Mouse (Mus musculus) CH12.LX (cell line): Measurements from ENCODE around the gene Kmo. TPM values are rescaled to one million over a fixed set of nuclear protein-coding genes. Genes with fewer than 3 reads are reported as not detected.

Experiments used
- DNase-seq: peaks from one replicate; pipeline ENCODE4 v3.0.0-alpha.2; 2013; ENCODE audit errors: extremely low read depth
- H3K27ac ChIP-seq: 2 replicates; pipeline ENCODE4 v1.5.1; 2012; ENCODE audit warnings: low read depth, mild to moderate bottlenecking, control low read depth, moderate library complexity; ENCODE audit not compliant: insufficient read depth
- H3K27me3 ChIP-seq: replicated peaks from 2 replicates; pipeline ENCODE3; 2012; ENCODE audit warnings: inconsistent platforms
- H3K36me3 ChIP-seq, 2 experiments: replicated peaks in 1 of 2; 2 replicates each; pipeline versions ENCODE3 to v1.6.1; 2012; ENCODE audit warnings: inconsistent platforms in 1 of 2, low read length in 1 of 2, mild to moderate bottlenecking in 1 of 2, mixed read lengths in 1 of 2, moderate library complexity in 1 of 2; ENCODE audit not compliant: control insufficient read depth in 1 of 2, insufficient read depth in 1 of 2
- H3K4me1 ChIP-seq, 2 experiments: 2 replicates each; pipeline ENCODE4 v1.6.1; 2012; ENCODE audit warnings: inconsistent platforms in 1 of 2, moderate library complexity in 1 of 2; ENCODE audit not compliant: insufficient read depth in 2 of 2, control insufficient read depth in 1 of 2
- H3K4me2 ChIP-seq: 2 replicates; pipeline ENCODE4 v1.6.1; 2012; ENCODE audit warnings: low read depth, mild to moderate bottlenecking, control low read depth; ENCODE audit not compliant: poor library complexity, insufficient read depth, severe bottlenecking
- H3K4me3 ChIP-seq, 3 experiments: fragments of 150-350 bp in 1 of 3; sonication (generic) in 1 of 3; replicated peaks in 1 of 3; 2 replicates each; pipeline versions ENCODE3 to v1.5.1; 2011 to 2012; ENCODE audit warnings: low read depth in 2 of 3, low read length in 2 of 3, mild to moderate bottlenecking in 2 of 3, moderate library complexity in 2 of 3, control low read depth in 1 of 3, improper control_type of control experiment in 1 of 3, inconsistent platforms in 1 of 3, mixed read lengths in 1 of 3; ENCODE audit not compliant: poor library complexity in 1 of 3
- H3K79me2 ChIP-seq: replicated peaks from 2 replicates; pipeline ENCODE4 v1.6.1; 2012; ENCODE audit warnings: mild to moderate bottlenecking, moderate library complexity; ENCODE audit not compliant: control insufficient read depth, poor library complexity, insufficient read depth, severe bottlenecking; ENCODE audit errors: extremely low read depth
- H3K9ac ChIP-seq: 2 replicates; pipeline ENCODE4 v1.6.1; 2012; ENCODE audit warnings: low read depth, mild to moderate bottlenecking, control low read depth, moderate library complexity; ENCODE audit not compliant: insufficient read depth
- H3K9me3 ChIP-seq: replicated peaks from 2 replicates; pipeline ENCODE3; 2012; ENCODE audit warnings: low read length, inconsistent platforms, mixed read lengths
- BHLHE40 ChIP-seq: IDR thresholded peaks from 2 replicates; pipeline ENCODE4 v1.6.1; 2011; ENCODE audit warnings: mild to moderate bottlenecking, low read depth, low read length, improper control_type of control experiment
- E2F4 ChIP-seq: IDR thresholded peaks from 2 replicates; pipeline ENCODE4 v1.6.1; 2011; ENCODE audit warnings: low read depth, low read length, improper control_type of control experiment; ENCODE audit not compliant: insufficient replicate concordance
- ELF1 ChIP-seq: IDR thresholded peaks from 2 replicates; pipeline ENCODE4 v1.6.1; 2014; ENCODE audit warnings: low read depth, mild to moderate bottlenecking, inconsistent platforms, low read length, improper control_type of control experiment
- GABPA ChIP-seq: IDR thresholded peaks from 2 replicates; pipeline ENCODE4 v1.6.1; 2012; ENCODE audit warnings: low read depth, low read length, improper control_type of control experiment, inconsistent platforms; ENCODE audit not compliant: insufficient replicate concordance
- IRF4 ChIP-seq: IDR thresholded peaks from 2 replicates; pipeline ENCODE4 v1.6.1; 2014; ENCODE audit warnings: low read depth, mild to moderate bottlenecking, inconsistent platforms, low read length, improper control_type of control experiment
- MAX ChIP-seq: IDR thresholded peaks from 2 replicates; pipeline ENCODE4 v1.6.1; 2011; ENCODE audit warnings: low read length, improper control_type of control experiment
- MYC ChIP-seq: IDR thresholded peaks from 2 replicates; pipeline ENCODE4 v1.6.1; 2011; ENCODE audit warnings: low read depth, mild to moderate bottlenecking, improper control_type of control experiment, low read length
- NRF1 ChIP-seq: IDR thresholded peaks from 2 replicates; pipeline ENCODE4 v1.6.1; 2014; ENCODE audit warnings: low read depth, mild to moderate bottlenecking, inconsistent platforms, low read length, improper control_type of control experiment, moderate library complexity
- PAX5 ChIP-seq: IDR thresholded peaks from 2 replicates; pipeline ENCODE4 v1.6.1; 2012; ENCODE audit warnings: low read length, inconsistent platforms, mixed read lengths
- SMC3 ChIP-seq: IDR thresholded peaks from 2 replicates; pipeline ENCODE4 v1.6.1; 2011; ENCODE audit warnings: low read depth, low read length, improper control_type of control experiment
- TBP ChIP-seq: conservative IDR thresholded peaks from 2 replicates; pipeline ENCODE4 v1.6.1; 2011; ENCODE audit warnings: low read depth, low read length, improper control_type of control experiment
- TCF12 ChIP-seq: IDR thresholded peaks from 2 replicates; pipeline ENCODE4 v1.6.1; 2014; ENCODE audit warnings: low read depth, mild to moderate bottlenecking, inconsistent platforms, low read length, improper control_type of control experiment
- USF1 ChIP-seq: IDR thresholded peaks from 2 replicates; pipeline ENCODE4 v1.6.1; 2014; ENCODE audit warnings: low read depth, mild to moderate bottlenecking, inconsistent platforms, low read length, improper control_type of control experiment
- ZC3H11A ChIP-seq: IDR thresholded peaks from 2 replicates; pipeline ENCODE4 v1.6.1; 2012; ENCODE audit warnings: low read depth, mild to moderate bottlenecking, inconsistent platforms, low read length, improper control_type of control experiment
- ZKSCAN1 ChIP-seq: IDR thresholded peaks from 2 replicates; pipeline ENCODE4 v1.6.1; 2012; ENCODE audit warnings: low read depth, inconsistent platforms, low read length, improper control_type of control experiment, borderline replicate concordance
- dilution Hi-C: fragments of 300-500 bp; cut with MboI; formaldehyde crosslinking; loops from 2 replicates; pipeline ENCODE4 v1.14.3; 2020; ENCODE audit warnings: low sequenced_read_pairs; ENCODE audit not compliant: extremely low pct_unique_long_range_greater_than_20kb, extremely low pct_ligation_motif_present
- in situ Hi-C: fragments of 300-500 bp; cut with MboI; formaldehyde crosslinking; loops from 3 replicates; pipeline ENCODE4 v1.14.3; 2019; ENCODE audit warnings: low sequenced_read_pairs, low pct_ligation_motif_present, low pct_unique_long_range_greater_than_20kb, mixed read lengths
- polyA plus RNA-seq: library from polyadenylated mRNA; unstranded; fragments of >175 nt; gene quantifications from 2 replicates; pipeline ENCODE4 v1.2.1, GENCODE M21; 2012; ENCODE audit warnings: low read depth; ENCODE audit not compliant: insufficient read length
- total RNA-seq, 2 experiments: library from RNA; depleted of rRNA; stranded (reverse); fragments of 300-350 nt in 1 of 2; fragments of >200 nt in 1 of 2; gene quantifications; 2 replicates each; pipeline ENCODE4 v1.2.3; 2012 to 2014

Kmo gene
- total and polyA plus RNA-seq, 3 experiments, result 9.7 to 49.2 (median 42.5) TPM

GRCm38 (mm10) chr1:175632470-175632869 is 12.3 kb downstream of the Kmo start:
- peaks cover 0 to 4% of the 10 kb centered on the region in 2 experiments for H3K36me3 ChIP-seq
- peak overlapping the region; percentile 76; the same call in 1 of the 2 replicates for H3K9ac ChIP-seq
- no peak overlapping the region for H3K27ac ChIP-seq
- dilution Hi-C loops, result no loop called here
- H3K4me1 ChIP-seq, result peaks cover 0 to 63% of the 10 kb centered on the region in 2 experiments; a peak in 2 of 4 replicates
- TF ChIP-seq GABPA (no peak), NRF1 (peak; percentile 66), ELF1 (no peak), IRF4 (0 out of 2 replicates have a peak, but pooled peaks have one; percentile 11), E2F4 (0 out of 2 replicates have a peak, but pooled peaks have one; percentile 60), TCF12 (no peak; the same call in 1 of the 2 replicates), TBP (0 out of 2 replicates have a peak, but pooled peaks have one; percentile 20)
- DNase-seq, result no peak
- H3K79me2 ChIP-seq, result no peaks in the 10 kb centered on the region
- H3K27me3 ChIP-seq, result no peaks in the 10 kb centered on the region
- H3K4me2 ChIP-seq, result peak overlapping the region; percentile 97
- H3K4me3 ChIP-seq, result peak overlapping the region; percentile 41 to 55 (median 54)
- in situ Hi-C loops, result loop anchor here (5.0 kb wide), 1 partner anchor 35 kb away; no protein-coding TSS in a partner anchor
- no peaks in the 10 kb centered on the region for H3K9me3 ChIP-seq

DNA sequence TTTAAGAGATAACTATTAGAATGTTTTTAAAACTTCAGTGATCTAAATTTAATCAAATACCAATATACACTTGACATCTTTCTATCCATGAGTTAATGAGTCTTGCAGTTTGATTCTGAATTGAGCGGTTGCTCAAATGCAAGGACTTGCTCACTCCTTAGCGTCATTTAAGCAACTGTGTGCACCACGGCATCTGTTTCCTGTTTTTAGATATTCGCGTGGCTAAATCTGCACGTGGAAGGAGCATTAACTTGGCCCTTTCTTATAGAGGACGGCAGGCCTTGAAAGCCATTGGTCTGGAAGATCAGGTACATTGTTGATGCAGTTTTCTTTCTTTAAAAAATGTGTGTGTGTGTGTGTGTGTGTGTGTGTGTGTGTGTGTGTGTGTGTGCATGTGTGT is 17.5 kb downstream of the Kmo start:
- Histone ChIP-seq H3K27me3 (no peaks in the 10 kb centered on the region), H3K79me2 (no peaks in the 10 kb centered on the region), H3K9me3 (no peaks in the 10 kb centered on the region), H3K27ac (no peak overlapping the region), H3K9ac (no peak overlapping the region), H3K4me3 (no peak overlapping the region), H3K4me1 (peaks cover 23 to 88% of the 10 kb centered on the region in 2 experiments), H3K36me3 (peaks cover 2 to 16% of the 10 kb centered on the region in 2 experiments), H3K4me2 (no peak overlapping the region)
- no peak for TF ChIP-seq ZC3H11A
- no peak for TF ChIP-seq MYC
- TF ChIP-seq TBP, result no peak
- TF ChIP-seq USF1, result no peak
- TF ChIP-seq BHLHE40, result 0 out of 2 replicates have a peak, but pooled peaks have one; percentile 10
- no peak for TF ChIP-seq MAX
- TF ChIP-seq PAX5, result no peak
- no peak for TF ChIP-seq SMC3
- in situ Hi-C loops (no loop called here), dilution Hi-C loops (no loop called here)
- no peak for DNase-seq

DNA sequence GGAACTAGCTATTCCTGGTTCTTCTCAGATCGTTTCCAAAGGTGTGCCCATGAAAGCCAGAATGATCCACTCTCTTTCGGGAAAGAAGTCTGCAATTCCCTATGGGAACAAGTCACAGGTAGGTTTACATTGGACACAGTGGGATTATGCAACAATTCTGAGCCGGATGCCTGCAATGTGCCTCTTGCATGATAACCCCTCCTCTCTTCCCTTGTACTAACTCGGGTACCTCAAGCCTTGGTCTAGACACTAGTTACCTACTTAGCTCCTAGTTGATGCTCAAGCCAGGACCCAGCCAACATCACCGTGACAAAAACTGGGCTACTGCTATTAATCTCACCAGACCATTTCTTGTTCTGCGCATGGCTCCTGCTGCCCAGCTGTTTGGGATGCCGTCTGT is 18.9 kb downstream of the Kmo start:
- in situ Hi-C loops, result no loop called here
- DNase-seq, result no peak
- Histone ChIP-seq H3K36me3 (peaks cover 2 to 16% of the 10 kb centered on the region in 2 experiments), H3K4me1 (peaks cover 26 to 90% of the 10 kb centered on the region in 2 experiments), H3K9me3 (no peaks in the 10 kb centered on the region), H3K4me3 (no peak overlapping the region), H3K79me2 (no peaks in the 10 kb centered on the region), H3K9ac (no peak overlapping the region), H3K27me3 (no peaks in the 10 kb centered on the region), H3K27ac (no peak overlapping the region), H3K4me2 (no peak overlapping the region)
- dilution Hi-C loops, result no loop called here
- TF ChIP-seq ZKSCAN1, result no peak
